Mouse (Mus musculus) liver, postnatal 0 days (tissue): ENCODE results near the gene Col15a1.

Source experiments
- CTCF ChIP-seq: sonication (generic); IDR thresholded peaks from 2 replicates; pipeline ENCODE4 v1.5.1; 2016; ENCODE audit warnings: antibody characterized with exemption, low read depth
- EP300 ChIP-seq: IDR thresholded peaks from 2 replicates; pipeline ENCODE4 v1.6.1; 2016; ENCODE audit warnings: antibody characterized with exemption, low read depth, mild to moderate bottlenecking

DNA sequence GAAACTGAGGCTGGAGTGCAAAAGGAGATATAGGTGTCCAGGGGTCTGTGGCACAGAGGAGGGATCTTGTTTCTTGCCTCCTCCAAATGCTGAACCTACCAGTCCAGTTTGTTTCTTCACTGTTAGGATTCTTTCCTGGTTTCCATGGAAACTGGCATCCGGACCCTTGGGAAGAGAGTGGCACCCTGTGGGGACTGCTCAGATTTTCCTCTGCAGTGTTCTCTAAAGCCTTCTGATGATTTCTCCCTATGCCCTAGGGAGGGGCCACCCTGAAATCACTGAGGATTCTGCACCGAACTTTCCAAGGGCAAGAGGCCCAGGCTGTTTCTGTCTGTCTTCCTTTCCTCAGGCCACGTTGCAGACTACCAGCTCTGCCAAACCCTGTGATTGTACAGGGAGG is 27.4 kb downstream of the Col15a1 start:
- no peak for TF ChIP-seq CTCF
- TF ChIP-seq EP300 = no peak
